Mouse (Mus musculus) olfactory bulb, adult 2 months (tissue): Measurements from ENCODE around the gene F11.

Source experiments
- CTCF ChIP-seq: fragments of 200-500 bp; IDR thresholded peaks from 2 replicates; pipeline ENCODE4 v1.5.1; 2012; ENCODE audit warnings: low read depth, mild to moderate bottlenecking, low read length, moderate library complexity; ENCODE audit not compliant: insufficient read depth
- POLR2A ChIP-seq: fragments of 200-500 bp; IDR thresholded peaks from 2 replicates; pipeline ENCODE4 v1.6.1; 2012; ENCODE audit warnings: mild to moderate bottlenecking, low read depth, low read length, moderate library complexity; ENCODE audit not compliant: insufficient read depth

DNA sequence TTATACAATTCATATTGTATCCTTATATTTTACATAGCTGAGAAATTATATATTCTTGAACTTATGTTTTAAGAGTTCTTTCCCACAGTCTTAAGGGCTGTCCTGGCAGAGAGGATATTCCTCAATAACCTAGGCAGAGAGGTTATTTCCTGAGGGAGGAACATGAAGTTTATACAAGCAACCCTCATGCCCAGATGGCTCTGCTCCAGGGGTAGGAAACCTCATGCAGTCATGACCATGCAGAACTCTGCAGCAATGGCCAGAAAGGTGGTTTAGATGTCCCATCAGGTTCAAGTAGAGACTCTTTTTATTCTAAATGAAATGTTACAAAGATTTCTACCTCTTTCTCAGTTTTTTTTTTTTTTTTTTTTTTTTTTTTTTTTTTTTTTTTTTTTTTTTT is 7.2 kb upstream of the F11 start:
- TF ChIP-seq CTCF: no peak
- no peak for TF ChIP-seq POLR2A
